Mouse (Mus musculus): ENCODE data around the gene Camk1d. TPM values are rescaled to one million over a fixed set of nuclear protein-coding genes. Genes with fewer than 3 reads are reported as not detected.

Camk1d gene
- polyA plus RNA-seq, 2 experiments, result 4.9 to 7.7 TPM

GRCm38 (mm10) chr2:5698451-5698850 lies 15.9 kb downstream of the Camk1d start:
- no peak for DNase-seq (ENCODE audit: low spot score)
- Histone ChIP-seq H3K4me1 (ENCODE audit: control insufficient read depth, insufficient read depth, low read length) (no peaks in the 10 kb centered on the region), H3K27me3 (ENCODE audit: control insufficient read depth, insufficient read depth, low read length) (no peaks in the 10 kb centered on the region), H3K4me2 (replicated peaks; ENCODE audit: low read depth, low read length, severe bottlenecking) (no peak overlapping the region), H3K9ac (ENCODE audit: low read depth, low read length, severe bottlenecking) (no peak overlapping the region), H3K9me3 (ENCODE audit: control insufficient read depth, low read length) (no peaks in the 10 kb centered on the region), H3K4me3 (replicated peaks; ENCODE audit: low read length) (no peak overlapping the region), H3K36me3 (ENCODE audit: control insufficient read depth, insufficient read depth, low read length) (no peaks in the 10 kb centered on the region), H3K27ac (replicated peaks; ENCODE audit: low read depth, low read length) (no peak overlapping the region)
- ATAC-seq (ENCODE audit: low FRiP score, low read depth), result no peak
- WGBS, result 77% methylated on average over 8 of the region's 8 CpGs
- TF ChIP-seq POLR2A (IDR thresholded peaks at IDR 0.05; ENCODE audit: borderline replicate concordance, extremely low read depth, insufficient read depth, insufficient read length), result no peak

- no peak overlapping the region for H3K4me2 ChIP-seq (replicated peaks; ENCODE audit: low read depth, low read length, severe bottlenecking)
- H3K36me3 ChIP-seq (ENCODE audit: control insufficient read depth, insufficient read depth, low read length), result no peaks in the 10 kb centered on the region
- H3K27ac ChIP-seq (replicated peaks; ENCODE audit: low read depth, low read length), result no peak overlapping the region
- H3K9ac ChIP-seq (ENCODE audit: low read depth, low read length, severe bottlenecking), result no peak overlapping the region
- H3K9me3 ChIP-seq (ENCODE audit: control insufficient read depth, low read length), result no peaks in the 10 kb centered on the region
- H3K4me1 ChIP-seq (ENCODE audit: control insufficient read depth, insufficient read depth, low read length), result no peaks in the 10 kb centered on the region
- no peak overlapping the region for H3K4me3 ChIP-seq (replicated peaks; ENCODE audit: low read length)
- TF ChIP-seq POLR2A (IDR thresholded peaks at IDR 0.05; ENCODE audit: borderline replicate concordance, extremely low read depth, insufficient read depth, insufficient read length), result no peak
- ATAC-seq (ENCODE audit: low FRiP score, low read depth), result no peak
- WGBS, result 77% methylated on average over 9 of the region's 9 CpGs
- no peaks in the 10 kb centered on the region for H3K27me3 ChIP-seq (ENCODE audit: control insufficient read depth, insufficient read depth, low read length)
- no peak for DNase-seq (ENCODE audit: low spot score)
These were observed 20.2 kb downstream of the Camk1d start for GRCm38 (mm10) chr2:5694094-5694493.

GRCm38 (mm10) chr2:5691729-5692128 lies 22.6 kb downstream of the Camk1d start:
- DNase-seq (ENCODE audit: low spot score) (no peak), ATAC-seq (ENCODE audit: low FRiP score, low read depth) (no peak)
- no peaks in the 10 kb centered on the region for H3K36me3 ChIP-seq (ENCODE audit: control insufficient read depth, insufficient read depth, low read length)
- H3K4me3 ChIP-seq (replicated peaks; ENCODE audit: low read length), result no peak overlapping the region
- H3K4me1 ChIP-seq (ENCODE audit: control insufficient read depth, insufficient read depth, low read length), result no peaks in the 10 kb centered on the region
- 68% methylated on average over 3 of the region's 3 CpGs for WGBS
- no peak for TF ChIP-seq POLR2A (IDR thresholded peaks at IDR 0.05; ENCODE audit: borderline replicate concordance, extremely low read depth, insufficient read depth, insufficient read length)
- no peaks in the 10 kb centered on the region for H3K27me3 ChIP-seq (ENCODE audit: control insufficient read depth, insufficient read depth, low read length)
- no peak overlapping the region for H3K4me2 ChIP-seq (replicated peaks; ENCODE audit: low read depth, low read length, severe bottlenecking)
- no peak overlapping the region for H3K27ac ChIP-seq (replicated peaks; ENCODE audit: low read depth, low read length)
- no peak overlapping the region for H3K9ac ChIP-seq (ENCODE audit: low read depth, low read length, severe bottlenecking)
- H3K9me3 ChIP-seq (ENCODE audit: control insufficient read depth, low read length), result no peaks in the 10 kb centered on the region

- Histone ChIP-seq H3K36me3 (ENCODE audit: control insufficient read depth, insufficient read depth, low read length) (no peaks in the 10 kb centered on the region), H3K27me3 (ENCODE audit: control insufficient read depth, insufficient read depth, low read length) (no peaks in the 10 kb centered on the region), H3K9ac (ENCODE audit: low read depth, low read length, severe bottlenecking) (no peak overlapping the region), H3K4me3 (replicated peaks; ENCODE audit: low read length) (no peak overlapping the region), H3K27ac (replicated peaks; ENCODE audit: low read depth, low read length) (no peak overlapping the region), H3K4me2 (replicated peaks; ENCODE audit: low read depth, low read length, severe bottlenecking) (no peak overlapping the region), H3K4me1 (ENCODE audit: control insufficient read depth, insufficient read depth, low read length) (no peaks in the 10 kb centered on the region), H3K9me3 (ENCODE audit: control insufficient read depth, low read length) (no peaks in the 10 kb centered on the region)
- DNase-seq (ENCODE audit: low spot score) (no peak), ATAC-seq (ENCODE audit: low FRiP score, low read depth) (no peak)
- TF ChIP-seq POLR2A (IDR thresholded peaks at IDR 0.05; ENCODE audit: borderline replicate concordance, extremely low read depth, insufficient read depth, insufficient read length), result no peak
- 97% methylated on average over 4 of the region's 4 CpGs for WGBS
These were observed 30.9 kb downstream of the Camk1d start for GRCm38 (mm10) chr2:5683366-5683765.

- DNase-seq (ENCODE audit: low spot score), result no peak
- Histone ChIP-seq H3K4me2 (replicated peaks; ENCODE audit: low read depth, low read length, severe bottlenecking) (no peak overlapping the region), H3K9ac (ENCODE audit: low read depth, low read length, severe bottlenecking) (no peak overlapping the region), H3K36me3 (ENCODE audit: control insufficient read depth, insufficient read depth, low read length) (no peaks in the 10 kb centered on the region), H3K27ac (replicated peaks; ENCODE audit: low read depth, low read length) (no peak overlapping the region), H3K9me3 (ENCODE audit: control insufficient read depth, low read length) (no peaks in the 10 kb centered on the region), H3K4me1 (ENCODE audit: control insufficient read depth, insufficient read depth, low read length) (no peaks in the 10 kb centered on the region), H3K4me3 (replicated peaks; ENCODE audit: low read length) (no peak overlapping the region), H3K27me3 (ENCODE audit: control insufficient read depth, insufficient read depth, low read length) (no peaks in the 10 kb centered on the region)
- no peak for TF ChIP-seq POLR2A (IDR thresholded peaks at IDR 0.05; ENCODE audit: borderline replicate concordance, extremely low read depth, insufficient read depth, insufficient read length)
- ATAC-seq (ENCODE audit: low FRiP score, low read depth), result no peak
- 88% methylated on average over 8 of the region's 8 CpGs for WGBS
These were observed 32.4 kb downstream of the Camk1d start for GRCm38 (mm10) chr2:5681909-5682308.

GRCm38 (mm10) chr2:5681302-5681701 lies 33.0 kb downstream of the Camk1d start:
- Histone ChIP-seq H3K27me3 (ENCODE audit: control insufficient read depth, insufficient read depth, low read length) (no peaks in the 10 kb centered on the region), H3K9ac (ENCODE audit: low read depth, low read length, severe bottlenecking) (no peak overlapping the region), H3K27ac (replicated peaks; ENCODE audit: low read depth, low read length) (no peak overlapping the region), H3K4me3 (replicated peaks; ENCODE audit: low read length) (no peak overlapping the region), H3K4me1 (ENCODE audit: control insufficient read depth, insufficient read depth, low read length) (0 out of 2 replicates have a peak, but pooled peaks cover 3% of the 10 kb centered on the region), H3K9me3 (ENCODE audit: control insufficient read depth, low read length) (no peaks in the 10 kb centered on the region), H3K36me3 (ENCODE audit: control insufficient read depth, insufficient read depth, low read length) (no peaks in the 10 kb centered on the region), H3K4me2 (replicated peaks; ENCODE audit: low read depth, low read length, severe bottlenecking) (no peak overlapping the region)
- 79% methylated on average over 7 of the region's 7 CpGs for WGBS
- TF ChIP-seq POLR2A (IDR thresholded peaks at IDR 0.05; ENCODE audit: borderline replicate concordance, extremely low read depth, insufficient read depth, insufficient read length), result no peak
- ATAC-seq (ENCODE audit: low FRiP score, low read depth) (no peak), DNase-seq (ENCODE audit: low spot score) (no peak)

All from limb, embryonic 14.5 days (tissue).